Mouse (Mus musculus) ES-E14 (cell line): ENCODE measurements around the gene Iqsec1.

Experiments used
- CHD2 ChIP-seq: IDR thresholded peaks from 2 replicates; pipeline ENCODE4 v1.6.1; 2014; ENCODE audit warnings: mild to moderate bottlenecking, low read depth, low read length, inconsistent platforms
- ZC3H11A ChIP-seq: IDR thresholded peaks from 2 replicates; pipeline ENCODE4 v1.6.1; 2012; ENCODE audit warnings: low read depth, mild to moderate bottlenecking, inconsistent platforms, low read length, borderline replicate concordance

- TF ChIP-seq CHD2 (no peak), ZC3H11A (no peak)
Measured at GRCm38 (mm10) chr6:90649279-90649678, 339.2 kb downstream of the Iqsec1 start.
